Mouse (Mus musculus) myocyte (in vitro differentiated cells): ENCODE data around the gene Smg6. TPM values are rescaled to one million over a fixed set of nuclear protein-coding genes. Genes with fewer than 3 reads are reported as not detected.

Experiments used
- H3K27me3 ChIP-seq: one replicate; pipeline ENCODE4 v1.6.1; 2011; ENCODE audit not compliant: control insufficient read depth, insufficient read depth, insufficient read length
- H3K36me3 ChIP-seq: one replicate; pipeline ENCODE4 v1.6.1; 2011; ENCODE audit not compliant: control insufficient read depth, insufficient read depth
- H3K4me2 ChIP-seq: one replicate; pipeline ENCODE4 v1.6.1; 2011; ENCODE audit warnings: low read depth, control low read depth
- H3K4me3 ChIP-seq: one replicate; pipeline ENCODE4 v1.5.1; 2011; ENCODE audit warnings: mild to moderate bottlenecking, control low read depth, moderate library complexity
- H3K79me2 ChIP-seq: one replicate; pipeline ENCODE4 v1.6.1; 2011; ENCODE audit not compliant: control insufficient read depth, insufficient read depth
- H3ac ChIP-seq: one replicate; pipeline ENCODE4 v1.6.1; 2011; ENCODE audit not compliant: control insufficient read depth, insufficient read length
- CEBPB ChIP-seq: IDR thresholded peaks from 2 replicates; pipeline ENCODE4 v1.6.1; 2011; ENCODE audit warnings: mild to moderate bottlenecking, moderate library complexity; ENCODE audit not compliant: poor library complexity, insufficient read depth, severe bottlenecking
- E2F4 ChIP-seq: IDR thresholded peaks from one replicate; pipeline ENCODE4 v1.6.1; 2011; ENCODE audit warnings: mild to moderate bottlenecking, control low read depth, moderate library complexity; ENCODE audit not compliant: insufficient read depth
- MAX ChIP-seq: IDR thresholded peaks from one replicate; pipeline ENCODE4 v1.6.1; 2011; ENCODE audit warnings: low read depth, mild to moderate bottlenecking, control low read depth
- MYOD1 ChIP-seq, 3 experiments: IDR thresholded peaks; one replicate each; pipeline ENCODE4 v1.6.1; 2011; ENCODE audit warnings: control low read depth in 2 of 3, low read depth in 2 of 3, mild to moderate bottlenecking in 2 of 3, moderate library complexity in 1 of 3; ENCODE audit not compliant: insufficient read length in 2 of 3, control insufficient read depth in 1 of 3
- MYOG ChIP-seq, 3 experiments: IDR thresholded peaks; one replicate each; pipeline ENCODE4 v1.6.1; 2011; ENCODE audit warnings: control low read depth in 2 of 3, low read depth in 2 of 3, mild to moderate bottlenecking in 2 of 3; ENCODE audit not compliant: insufficient read length in 2 of 3, control insufficient read depth in 1 of 3, insufficient read depth in 1 of 3
- POLR2A ChIP-seq: IDR thresholded peaks from one replicate; pipeline ENCODE4 v1.6.1; 2011; ENCODE audit warnings: low read depth, mild to moderate bottlenecking, control low read depth, moderate library complexity; ENCODE audit not compliant: insufficient read length
- POLR2AphosphoS2 ChIP-seq: IDR thresholded peaks from one replicate; pipeline ENCODE4 v1.6.1; 2011; ENCODE audit warnings: low read depth, control low read depth; ENCODE audit not compliant: insufficient read length
- REST ChIP-seq: IDR thresholded peaks from one replicate; pipeline ENCODE4 v1.6.1; 2011; ENCODE audit warnings: mild to moderate bottlenecking, control low read depth, moderate library complexity; ENCODE audit not compliant: insufficient read depth, insufficient read length
- SRF ChIP-seq: IDR thresholded peaks from one replicate; pipeline ENCODE4 v1.6.1; 2011; ENCODE audit warnings: low read depth; ENCODE audit not compliant: control insufficient read depth, insufficient read length
- TCF12 ChIP-seq: IDR thresholded peaks from one replicate; pipeline ENCODE4 v1.6.1; 2011; ENCODE audit warnings: mild to moderate bottlenecking, control low read depth; ENCODE audit not compliant: poor library complexity, insufficient read depth, severe bottlenecking
- TCF3 ChIP-seq: IDR thresholded peaks from one replicate; pipeline ENCODE4 v1.6.1; 2011; ENCODE audit warnings: low read depth, control low read depth; ENCODE audit not compliant: insufficient read length
- USF1 ChIP-seq: IDR thresholded peaks from one replicate; pipeline ENCODE4 v1.6.1; 2011; ENCODE audit warnings: low read depth, mild to moderate bottlenecking, control low read depth, moderate library complexity
- polyA plus RNA-seq: library from polyadenylated mRNA; unstranded; fragments of >200 nt; fragmentation: generic; extraction: Trizol; gene quantifications from one replicate; pipeline ENCODE4 v1.2.1, GENCODE M21; 2012; ENCODE audit warnings: missing spikeins

Gene Smg6
- polyA plus RNA-seq, 1 experiment = 14.7 TPM

DNA sequence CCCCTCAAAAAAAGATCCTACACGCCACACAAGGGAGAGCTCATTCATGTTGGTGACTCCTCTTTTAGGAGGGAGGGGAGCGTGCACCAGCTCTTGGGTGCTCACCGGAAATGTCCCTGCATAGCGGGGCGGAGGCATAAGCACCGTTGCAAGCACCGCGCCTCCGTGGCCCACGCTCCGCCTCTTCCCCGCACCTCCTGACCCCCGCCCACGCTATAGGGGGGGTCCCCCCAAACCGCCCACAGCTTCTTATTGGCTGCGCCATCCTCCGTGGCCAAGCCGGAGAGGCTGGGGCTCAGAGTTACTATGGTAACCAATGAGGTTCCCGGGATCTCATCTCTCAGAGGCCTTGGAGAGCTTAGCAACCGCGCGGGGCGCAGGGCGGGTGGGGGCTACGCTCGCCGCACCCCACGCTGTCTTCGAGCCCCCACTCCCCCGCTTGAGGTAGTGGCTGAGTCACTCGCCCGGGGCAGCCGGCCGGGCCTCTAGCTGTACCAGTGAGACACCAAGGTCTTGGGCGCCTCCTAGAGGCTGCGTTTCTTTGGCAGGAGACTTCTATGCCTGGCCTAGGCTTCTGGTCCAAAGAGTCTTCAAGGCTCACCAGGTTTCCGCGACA, 244.6 kb downstream of the Smg6 start:
- no peaks in the 10 kb centered on the region for H3K36me3 ChIP-seq
- no peak overlapping the region for H3ac ChIP-seq
- peak overlapping the region; percentile 68 for H3K4me2 ChIP-seq
- no peaks in the 10 kb centered on the region for H3K27me3 ChIP-seq
- no peak for TF ChIP-seq MYOG (IDR thresholded peaks at IDR 0.05; ENCODE audit: control insufficient read depth in 1 of 3, insufficient read depth in 1 of 3, insufficient read length in 2 of 3, low read depth in 2 of 3)
- TF ChIP-seq POLR2A = no peak
- no peak for TF ChIP-seq TCF3
- TF ChIP-seq MYOD1 (IDR thresholded peaks at IDR 0.05; ENCODE audit: control insufficient read depth in 1 of 3, insufficient read length in 2 of 3, low read depth in 2 of 3) = no peak
- TF ChIP-seq CEBPB = no peak
- TF ChIP-seq USF1 = no peak
- no peak for TF ChIP-seq SRF
- TF ChIP-seq E2F4 = no peak
- no peak for TF ChIP-seq REST
- no peak for TF ChIP-seq MAX
- no peak for TF ChIP-seq TCF12
- TF ChIP-seq POLR2AphosphoS2 = no peak
- no peaks in the 10 kb centered on the region for H3K79me2 ChIP-seq
- H3K4me3 ChIP-seq = no peak overlapping the region

DNA sequence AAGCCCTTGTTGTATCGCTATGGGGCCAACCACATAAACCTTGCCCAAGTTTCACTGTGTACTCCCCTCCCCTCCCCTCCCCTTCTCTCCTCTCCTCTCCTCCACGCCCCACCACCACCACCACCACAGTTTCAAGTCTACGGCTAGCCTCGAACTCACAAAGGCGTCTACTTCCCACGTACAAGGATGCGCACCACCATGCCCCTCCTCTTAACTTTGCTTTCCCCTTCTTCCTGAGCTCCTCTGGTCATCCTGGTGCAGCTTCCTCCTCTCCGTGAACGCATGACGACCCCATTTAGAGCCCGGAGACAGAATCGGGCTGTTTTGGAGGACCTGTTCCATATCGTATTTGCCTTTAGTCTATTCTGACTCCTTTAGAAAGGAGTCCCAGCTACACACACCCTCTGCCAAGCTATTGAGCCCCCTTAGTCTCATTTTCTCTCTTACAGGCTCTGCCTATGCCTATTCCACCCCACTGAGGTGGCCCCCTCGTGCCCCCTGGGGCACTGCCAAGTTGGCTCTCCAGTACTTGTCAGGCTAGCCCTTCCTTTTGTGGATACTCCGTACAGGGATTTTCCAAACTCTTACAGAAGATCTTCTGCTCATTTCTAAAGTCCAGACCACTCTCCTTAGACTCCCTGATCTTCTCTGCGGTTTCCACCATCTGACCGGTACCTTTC, 245.7 kb downstream of the Smg6 start:
- no peaks in the 10 kb centered on the region for H3K27me3 ChIP-seq
- no peaks in the 10 kb centered on the region for H3K36me3 ChIP-seq
- TF ChIP-seq TCF3 (no peak), USF1 (no peak), MAX (no peak), REST (no peak), POLR2AphosphoS2 (no peak), E2F4 (no peak), MYOG (IDR thresholded peaks at IDR 0.05; ENCODE audit: control insufficient read depth in 1 of 3, insufficient read depth in 1 of 3, insufficient read length in 2 of 3, low read depth in 2 of 3) (no peak), TCF12 (no peak), CEBPB (no peak), MYOD1 (IDR thresholded peaks at IDR 0.05; ENCODE audit: control insufficient read depth in 1 of 3, insufficient read length in 2 of 3, low read depth in 2 of 3) (no peak), POLR2A (no peak), SRF (no peak)
- H3ac ChIP-seq = no peak overlapping the region
- no peak overlapping the region for H3K4me3 ChIP-seq
- H3K79me2 ChIP-seq = no peaks in the 10 kb centered on the region
- no peak overlapping the region for H3K4me2 ChIP-seq

DNA sequence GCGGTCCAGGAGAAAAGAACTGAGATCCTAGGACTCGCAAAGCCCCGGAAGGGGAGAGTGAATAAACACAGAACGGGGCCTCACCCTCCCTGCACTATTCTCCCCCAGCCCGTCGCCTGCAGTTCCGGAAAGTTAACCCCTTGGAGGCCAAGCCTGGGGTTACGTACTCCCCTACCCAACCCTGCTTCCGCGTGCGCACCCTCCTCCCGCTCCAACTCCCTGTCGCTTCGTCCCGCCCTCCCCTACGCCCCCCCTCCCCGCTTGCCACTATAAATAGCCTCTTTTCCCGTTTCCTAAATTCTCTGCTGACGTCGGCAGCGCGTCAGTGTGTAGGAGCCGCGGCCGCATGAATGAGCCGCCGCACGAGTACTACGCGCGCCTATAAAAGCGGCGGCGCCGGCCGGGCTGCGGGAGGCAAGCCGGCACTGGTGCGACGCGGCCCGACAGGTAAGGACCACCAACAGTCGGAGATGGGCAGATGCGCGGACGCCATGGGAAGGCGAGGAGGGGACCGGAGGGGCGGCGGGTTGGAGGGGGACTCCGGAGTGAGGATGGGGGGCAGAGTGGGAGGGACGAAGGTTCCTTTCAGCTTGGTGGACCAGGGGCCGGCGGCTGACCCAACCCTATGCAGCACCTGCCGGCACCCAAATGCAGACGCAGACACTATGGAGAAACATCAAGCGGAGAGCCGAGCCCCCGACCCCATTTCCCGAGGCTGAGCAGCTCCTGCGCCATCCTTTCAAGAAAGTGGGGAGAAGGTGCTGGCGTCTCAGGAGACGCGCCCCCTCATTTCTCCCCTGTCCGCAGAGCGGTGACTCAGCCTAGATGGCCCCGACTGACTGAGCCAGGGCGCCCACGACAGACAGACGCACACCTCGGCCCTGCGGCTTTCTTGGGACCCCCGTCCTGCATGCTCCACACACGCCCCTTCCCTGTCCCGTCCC, 246.8 kb downstream of the Smg6 start:
- Histone ChIP-seq H3K4me3 (peak overlapping the region; percentile 31), H3ac (no peak overlapping the region), H3K79me2 (peaks cover 3% of the 10 kb centered on the region), H3K4me2 (peak overlapping the region; percentile 72), H3K36me3 (no peaks in the 10 kb centered on the region), H3K27me3 (no peaks in the 10 kb centered on the region)
- TF ChIP-seq MYOD1 (IDR thresholded peaks at IDR 0.05; ENCODE audit: control insufficient read depth in 1 of 3, insufficient read length in 2 of 3, low read depth in 2 of 3) = no peak
- TF ChIP-seq REST = no peak
- TF ChIP-seq TCF3 = no peak
- TF ChIP-seq MYOG (IDR thresholded peaks at IDR 0.05; ENCODE audit: control insufficient read depth in 1 of 3, insufficient read depth in 1 of 3, insufficient read length in 2 of 3, low read depth in 2 of 3) = no peak
- TF ChIP-seq CEBPB = no peak
- TF ChIP-seq USF1 = no peak
- TF ChIP-seq POLR2A = no peak
- TF ChIP-seq E2F4 = no peak
- TF ChIP-seq SRF = no peak
- no peak for TF ChIP-seq TCF12
- no peak for TF ChIP-seq MAX
- no peak for TF ChIP-seq POLR2AphosphoS2
